Mouse (Mus musculus) thymus, postnatal 0 days (tissue): Measurements from ENCODE around the gene Srrm4. TPM values are rescaled to one million over a fixed set of nuclear protein-coding genes. Genes with fewer than 3 reads are reported as not detected.

Experiments used
- DNase-seq: peaks from one replicate; pipeline ENCODE4 v3.0.0-alpha.2; 2015; ENCODE audit warnings: low spot score
- polyA plus RNA-seq: library from polyadenylated mRNA; unstranded; fragments of >200 nt; fragmentation: Nextera tagmentation; extraction: Ambion mirVana; gene quantifications from 2 replicates; pipeline ENCODE4 v1.2.1, GENCODE M21; 2015

The Srrm4 gene
- polyA plus RNA-seq, 1 experiment from 2014 or later, result not detected

DNA sequence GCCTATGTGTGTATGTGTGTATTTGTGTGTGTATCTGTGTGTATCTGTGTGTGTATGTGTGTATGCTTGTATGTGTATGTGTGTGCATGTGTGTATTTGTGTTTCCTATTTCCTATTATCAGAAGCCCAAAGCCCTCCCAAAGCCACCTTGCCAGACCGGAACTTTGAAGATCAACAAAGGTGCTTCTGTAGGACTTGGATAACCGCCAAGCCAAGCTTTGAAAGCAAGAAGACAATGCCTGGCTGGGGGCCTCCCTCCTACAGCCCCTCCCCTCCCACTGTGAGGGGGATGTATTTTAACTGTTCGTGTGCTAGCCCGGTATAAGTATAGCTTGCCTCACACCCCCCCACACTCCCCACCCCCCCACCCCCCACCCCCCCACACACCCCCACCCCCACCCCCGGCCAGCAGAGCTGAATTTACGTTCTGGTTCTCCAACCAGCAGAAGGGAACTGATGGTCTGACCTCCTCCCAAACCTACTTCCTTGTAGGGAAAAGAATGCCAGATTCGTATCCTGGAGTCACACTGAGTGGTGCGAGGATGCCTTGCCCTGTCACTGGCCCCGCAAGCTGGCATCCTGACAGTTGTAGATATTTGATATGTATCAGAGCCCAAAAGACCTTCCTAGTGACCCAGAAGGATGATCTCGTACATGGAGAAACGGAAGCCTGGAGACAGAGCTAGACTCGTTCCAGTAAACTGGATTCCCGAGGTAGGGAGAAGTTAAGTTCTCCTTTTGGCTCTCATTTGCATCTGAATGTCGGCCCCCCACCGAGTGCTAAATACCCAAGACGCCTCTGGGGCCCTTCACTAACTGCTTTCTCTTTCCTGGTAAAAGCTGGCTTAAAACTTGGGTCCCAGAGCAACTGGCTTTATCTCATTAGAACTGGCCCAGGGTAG is 181.7 kb downstream of the Srrm4 start:
- DNase-seq, result no peak

DNA sequence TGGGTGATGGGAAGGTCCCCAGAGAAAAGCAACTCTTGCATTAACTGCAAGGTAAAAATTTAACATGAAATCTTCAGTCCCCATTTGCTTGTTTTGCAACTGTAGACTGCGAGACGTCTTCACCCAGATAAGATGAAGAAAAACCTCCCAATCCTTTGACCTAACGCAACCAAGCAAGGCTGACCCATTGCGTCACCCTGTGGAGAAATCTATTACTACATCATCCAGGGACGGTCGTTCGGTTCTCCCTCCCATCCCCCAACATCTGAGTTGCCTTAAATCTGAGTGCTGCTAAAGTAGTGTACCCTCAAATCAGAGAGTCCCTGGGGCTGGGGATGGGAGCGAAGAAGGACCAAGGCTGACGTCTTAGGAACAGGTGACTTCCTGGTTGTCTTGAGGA is 182.7 kb downstream of the Srrm4 start:
- no peak for DNase-seq

DNA sequence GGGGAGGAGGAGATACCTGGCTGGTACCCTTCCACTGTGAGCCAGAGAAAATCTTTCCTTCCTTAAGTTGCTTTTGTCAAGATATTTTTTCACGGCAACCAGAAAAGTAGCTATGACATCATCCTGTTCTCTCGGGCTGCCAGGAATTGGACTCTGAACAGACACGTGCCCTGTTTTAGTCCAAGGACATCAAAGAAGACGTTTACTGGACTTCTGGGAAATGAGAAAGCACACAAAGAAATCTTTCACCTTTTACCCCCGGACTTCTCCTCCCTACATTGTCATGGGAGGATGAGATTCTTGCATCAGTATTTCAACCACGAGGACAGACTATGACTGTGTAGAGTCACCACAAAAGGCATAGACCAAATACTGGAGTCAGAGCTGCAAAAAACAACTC is 183.7 kb downstream of the Srrm4 start:
- no peak for DNase-seq

DNA sequence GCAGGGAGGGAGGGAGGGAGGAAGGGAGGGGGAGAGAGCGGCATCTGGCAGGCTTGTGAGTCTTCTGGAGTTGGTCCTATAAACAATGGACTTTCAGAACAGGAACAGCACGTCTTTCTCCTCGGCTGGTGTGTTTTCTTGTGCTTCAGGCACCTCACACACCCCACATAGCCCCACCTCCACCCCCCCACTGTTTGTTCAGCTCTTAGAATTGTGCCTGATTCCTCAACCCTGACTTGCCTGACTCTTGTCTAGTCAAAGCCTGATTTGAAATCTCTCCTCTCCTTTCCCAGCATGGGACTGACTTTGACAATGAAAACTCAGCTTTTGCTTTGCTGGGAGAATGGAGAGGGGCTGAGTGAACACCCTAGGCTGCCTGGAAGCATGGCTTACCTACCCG is 184.3 kb downstream of the Srrm4 start:
- DNase-seq, result no peak

DNA sequence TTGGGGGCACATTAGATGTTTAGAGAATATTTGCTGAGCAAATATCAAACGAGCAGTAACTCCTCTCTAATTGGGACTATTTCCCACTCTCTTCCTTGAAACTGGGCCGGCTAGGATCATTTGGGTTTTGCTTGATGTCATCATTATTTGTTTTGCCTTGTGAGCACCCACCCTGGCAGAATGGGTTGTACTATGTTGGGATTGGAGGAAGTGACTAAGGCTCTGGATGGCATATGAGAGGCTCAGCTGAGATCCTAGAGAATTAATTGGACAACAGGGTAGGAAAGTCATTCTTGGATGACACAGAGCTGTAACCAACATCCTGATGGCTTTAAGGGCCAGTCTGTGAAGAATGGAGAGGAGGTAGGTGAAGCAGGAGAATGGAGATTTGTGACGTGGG is 185.1 kb downstream of the Srrm4 start:
- no peak for DNase-seq

DNA sequence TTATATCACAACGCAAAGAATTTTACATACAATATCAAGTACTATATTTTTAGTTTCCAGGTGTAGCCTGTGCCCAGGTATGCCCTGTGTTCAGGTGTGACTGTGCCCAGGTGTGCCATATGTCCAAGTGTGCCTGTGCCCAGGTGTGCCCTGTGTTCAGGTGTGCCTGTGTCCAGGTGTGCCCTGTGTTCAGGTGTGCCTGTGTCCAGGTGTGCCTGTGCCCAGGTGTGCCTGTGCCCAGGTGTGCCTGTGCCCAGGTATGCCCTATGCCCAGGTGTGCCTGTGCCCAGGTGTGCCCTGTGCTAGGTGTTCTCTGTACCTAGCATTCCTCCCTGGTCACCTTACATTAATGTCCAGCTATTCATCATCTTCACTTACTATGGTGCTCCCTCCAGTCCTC is 185.7 kb downstream of the Srrm4 start:
- no peak for DNase-seq

DNA sequence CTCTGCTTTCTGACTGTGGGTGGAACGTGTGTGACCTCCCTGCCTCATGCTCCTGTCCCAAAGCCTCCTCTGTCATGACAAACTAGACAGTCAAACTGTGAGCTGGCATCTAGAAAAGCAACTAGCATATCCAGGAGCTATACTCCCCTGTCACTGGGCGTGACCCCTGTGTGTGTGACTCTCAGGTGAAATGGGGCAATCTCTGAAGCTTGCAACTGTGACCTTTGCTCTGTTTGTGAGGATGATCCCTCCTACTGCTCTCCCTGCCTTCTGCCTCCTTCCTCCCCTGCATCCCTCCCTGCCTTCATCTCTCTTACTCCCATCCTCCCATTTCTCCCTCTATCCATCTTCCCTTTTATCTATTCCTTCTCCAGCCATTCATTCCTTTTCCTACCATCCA is 187.6 kb downstream of the Srrm4 start:
- DNase-seq, result no peak

DNA sequence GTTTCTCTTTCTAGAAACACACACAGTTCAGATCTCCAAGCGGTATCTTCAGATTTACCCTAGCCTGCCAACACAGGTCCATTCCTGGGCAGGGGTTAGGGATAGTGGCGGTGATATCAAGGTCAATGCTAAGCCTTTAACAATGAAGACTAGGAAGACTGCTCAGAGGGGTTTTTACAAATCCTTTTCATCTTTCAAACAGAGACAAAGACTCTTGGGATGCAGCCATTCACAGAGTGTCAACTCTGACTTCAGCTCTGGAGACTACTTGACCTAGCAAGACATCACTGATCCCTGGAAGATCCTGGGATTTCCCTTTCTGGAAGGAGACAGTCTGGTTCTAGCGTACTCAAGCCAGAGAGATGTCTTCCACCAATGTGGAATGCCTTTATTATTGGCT is 190.8 kb downstream of the Srrm4 start:
- no peak for DNase-seq

DNA sequence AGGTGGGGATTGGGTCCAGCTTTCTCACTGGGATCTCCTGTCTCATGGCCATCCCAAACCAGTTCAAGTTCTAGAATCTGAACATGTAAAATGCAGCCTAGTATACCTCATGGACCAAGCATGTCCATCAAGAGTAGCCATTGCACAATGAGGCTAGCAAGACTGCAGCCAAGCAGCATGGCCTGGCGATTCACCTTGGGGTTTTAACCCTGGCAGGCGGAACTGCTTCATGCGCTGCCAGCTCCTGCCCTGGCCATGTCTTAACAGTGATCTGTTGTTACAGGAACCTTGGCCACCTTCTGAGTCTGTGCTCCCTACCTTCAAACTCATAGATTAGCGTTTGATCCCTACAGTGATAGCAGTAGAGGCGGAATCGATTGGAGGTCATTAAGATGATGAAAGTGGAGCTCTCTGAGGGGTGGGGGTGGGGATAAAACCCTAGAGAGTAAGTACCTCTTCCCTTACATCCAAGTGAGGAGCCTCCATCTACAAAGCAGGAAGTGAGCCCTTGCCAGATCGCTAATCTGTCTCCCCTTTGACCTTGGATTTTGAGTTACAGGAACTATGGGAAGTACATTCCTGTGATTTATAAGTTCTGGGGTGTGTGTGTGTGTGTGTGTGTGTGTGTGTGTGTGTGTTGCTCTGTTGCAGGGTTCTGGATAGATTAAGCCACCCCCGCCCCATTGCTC is 191.4 kb downstream of the Srrm4 start:
- DNase-seq, result no peak

DNA sequence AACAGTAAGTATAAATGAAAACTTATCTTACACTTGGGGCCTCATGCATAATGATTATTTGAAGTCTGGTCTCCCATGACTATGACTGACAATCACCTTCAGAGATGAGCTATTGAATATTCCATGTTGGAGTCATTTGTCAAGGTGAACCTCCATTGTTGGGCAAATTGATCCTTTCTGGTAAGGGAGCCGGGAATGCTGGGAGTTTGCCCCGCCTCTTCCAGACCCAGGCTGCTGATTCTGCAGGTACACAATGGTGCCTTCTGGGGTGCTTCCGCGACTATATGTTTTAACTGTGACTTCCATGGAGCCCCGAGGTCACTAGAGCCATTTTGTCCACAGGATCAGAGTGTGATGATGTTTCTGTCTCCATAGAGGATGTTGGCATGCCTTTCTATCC is 195.5 kb downstream of the Srrm4 start:
- no peak for DNase-seq

DNA sequence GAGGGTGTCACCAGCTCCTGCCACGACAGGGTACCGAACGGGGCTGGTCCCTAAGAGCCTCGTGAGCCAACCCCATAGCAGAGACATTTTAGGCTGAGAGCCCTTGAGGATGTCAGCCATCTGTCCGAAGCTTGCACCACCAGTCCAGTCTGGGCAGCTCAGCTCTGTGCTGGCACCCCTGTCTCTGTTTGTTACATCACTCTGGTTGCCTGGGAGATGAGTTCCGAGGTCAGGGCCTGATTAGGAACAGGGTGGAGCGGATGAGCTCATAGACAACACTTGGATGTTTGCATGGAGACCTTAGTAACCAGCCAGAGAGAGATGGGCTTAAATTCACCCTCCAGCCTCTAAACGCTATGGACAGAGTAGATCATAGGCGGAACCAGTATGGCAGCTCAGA is 199.0 kb downstream of the Srrm4 start:
- no peak for DNase-seq

DNA sequence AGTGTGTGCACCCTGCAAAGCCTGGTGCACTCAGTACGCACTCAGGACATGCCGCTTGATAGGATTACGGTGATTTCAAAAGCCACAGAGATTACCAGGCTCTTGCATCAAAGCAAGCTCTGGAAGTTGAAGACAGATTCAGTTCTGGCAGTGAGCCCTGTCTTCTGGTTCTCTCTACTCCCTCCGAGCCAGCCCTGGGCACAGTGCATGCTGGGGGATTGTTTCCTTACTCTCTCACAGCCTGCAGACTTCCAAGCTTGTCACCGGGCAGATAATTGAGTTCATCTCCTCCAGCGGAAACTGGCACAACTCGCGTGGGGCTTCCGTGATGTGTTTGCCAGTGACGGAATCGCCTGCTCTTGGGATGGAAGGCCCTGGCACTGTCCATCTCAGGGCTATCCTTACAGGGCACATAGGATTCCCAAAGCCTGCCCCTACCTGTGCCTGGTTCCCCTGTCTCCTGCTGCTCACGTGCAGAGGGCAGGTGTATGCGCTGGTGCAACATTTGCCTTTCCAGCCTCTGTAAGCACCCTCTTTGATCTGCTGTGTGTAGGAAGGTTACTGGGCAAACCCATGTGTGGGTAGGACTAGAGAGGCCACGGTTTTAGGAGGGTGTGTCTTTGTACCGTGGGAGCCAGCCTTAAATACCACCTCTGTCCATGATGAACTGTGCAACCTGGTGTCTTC is 201.6 kb downstream of the Srrm4 start:
- no peak for DNase-seq

DNA sequence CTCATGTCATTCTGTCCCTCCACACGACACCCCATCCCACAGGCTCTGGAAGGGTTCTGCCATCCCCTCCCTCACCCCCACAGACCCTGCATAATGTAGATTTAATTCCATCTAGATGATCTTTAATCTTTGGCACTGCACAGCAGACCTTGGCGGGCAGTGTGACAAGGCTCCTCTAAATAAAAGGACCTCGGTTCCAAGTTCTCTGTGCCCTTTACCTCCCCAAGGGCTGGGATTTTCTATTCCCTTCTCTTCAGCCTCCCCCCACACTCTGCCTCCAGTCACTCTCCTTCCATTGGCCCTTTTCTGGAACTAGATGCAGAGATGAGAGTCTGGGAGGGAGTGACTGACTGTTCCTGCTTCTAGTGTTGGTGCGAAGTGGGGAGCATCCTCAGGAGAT is 202.3 kb downstream of the Srrm4 start:
- no peak for DNase-seq

Other genes with a start within 250 kb of the Srrm4 start
- 13.8 and 14.4 TPM in 2 replicates for gene Hspb8, start 169.0 kb downstream of the Srrm4 start, polyA plus RNA-seq